Mouse (Mus musculus) ES-Bruce4 (cell line): ENCODE measurements at regions not wholly inside any gene's neighbourhood (a gene's known extent, or its start where the extent isn't known, plus 50 kb on each side); places are given as distances from the start of the nearest gene placed in this dataset.

Experiments used
- CTCF ChIP-seq: IDR thresholded peaks from one replicate; pipeline ENCODE4 v1.8.1; 2011; ENCODE audit warnings: low read depth, low read length
- POLR2A ChIP-seq: IDR thresholded peaks from one replicate; pipeline ENCODE4 v1.8.1; 2011; ENCODE audit warnings: low read length; ENCODE audit not compliant: insufficient read depth

DNA sequence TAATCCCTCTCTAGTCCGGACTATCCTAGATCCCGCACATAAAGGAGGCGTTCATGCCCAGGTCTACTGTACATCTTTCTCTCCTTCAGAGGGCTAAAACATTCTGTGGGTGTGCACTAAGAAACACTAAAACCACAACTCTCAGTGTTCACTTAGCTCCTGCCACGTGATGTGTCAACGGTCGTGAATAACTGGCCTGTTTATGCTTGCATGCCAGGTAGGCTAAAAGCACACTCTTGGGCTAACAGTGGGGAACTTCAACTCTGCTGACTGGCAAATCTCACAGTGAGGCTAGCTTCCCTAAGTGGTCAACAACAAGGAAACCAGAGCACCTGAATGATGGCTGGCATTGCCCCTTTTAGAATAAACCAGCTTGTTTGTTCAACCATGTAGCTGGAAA lies 106.3 kb downstream of the Tbx19 start:
- TF ChIP-seq CTCF (no peak), POLR2A (no peak)
